Mouse (Mus musculus): ENCODE data around the gene Gjc2. TPM values are rescaled to one million over a fixed set of nuclear protein-coding genes. Genes with fewer than 3 reads are reported as not detected.

The Gjc2 gene
- total and polyA plus RNA-seq, 3 experiments: not detected

GRCm38 (mm10) chr11:59165616-59166241 is 17.3 kb downstream of the Gjc2 start:
- TF ChIP-seq GATA2 (IDR thresholded peaks at IDR 0.05; ENCODE audit: borderline replicate concordance, low read depth, low read length): no peak
- no peak for TF ChIP-seq TAL1 (conservative IDR thresholded peaks at IDR 0.05; ENCODE audit: low read depth, low read length)
- TF ChIP-seq POLR2AphosphoS5 (IDR thresholded peaks at IDR 0.05; ENCODE audit: insufficient replicate concordance, low read depth, low read length): no peak
- no peak for TF ChIP-seq CTCF (IDR thresholded peaks at IDR 0.05; ENCODE audit: low read depth, low read length)
- no peak for TF ChIP-seq GATA1 (IDR thresholded peaks at IDR 0.05; ENCODE audit: borderline replicate concordance, low read length)
- Histone ChIP-seq H3K4me3 (ENCODE audit: low read depth, low read length) (no peak overlapping the region), H3K9me3 (replicated peaks) (no peaks in the 10 kb centered on the region), H3K36me3 (replicated peaks) (peaks cover 15% of the 10 kb centered on the region), H3K4me1 (ENCODE audit: insufficient read depth, low read depth, low read length) (peaks cover 66% of the 10 kb centered on the region), H3K27me3 (ENCODE audit: insufficient read depth, low read length) (no peaks in the 10 kb centered on the region)
- ATAC-seq (ENCODE audit: extremely low read depth, insufficient number of reproducible peaks, low FRiP score, poor library complexity, severe bottlenecking): no peak
- no peak for DNase-seq (ENCODE audit: low spot score)

GRCm38 (mm10) chr11:59164384-59164783 is 18.6 kb downstream of the Gjc2 start:
- Histone ChIP-seq H3K27me3 (ENCODE audit: insufficient read depth, low read length) (no peaks in the 10 kb centered on the region), H3K4me3 (ENCODE audit: low read depth, low read length) (peak overlapping the region; percentile 84; the same call in 1 of the 2 replicates), H3K9me3 (replicated peaks) (no peaks in the 10 kb centered on the region), H3K4me1 (ENCODE audit: insufficient read depth, low read depth, low read length) (peaks cover 69% of the 10 kb centered on the region), H3K36me3 (replicated peaks) (peaks cover 29% of the 10 kb centered on the region)
- ATAC-seq (ENCODE audit: extremely low read depth, insufficient number of reproducible peaks, low FRiP score, poor library complexity, severe bottlenecking) (peak; percentile 52), DNase-seq (ENCODE audit: low spot score) (peak; percentile 47)
- TF ChIP-seq TAL1 (conservative IDR thresholded peaks at IDR 0.05; ENCODE audit: low read depth, low read length) (peak; percentile 73), CTCF (IDR thresholded peaks at IDR 0.05; ENCODE audit: low read depth, low read length) (no peak)

DNA sequence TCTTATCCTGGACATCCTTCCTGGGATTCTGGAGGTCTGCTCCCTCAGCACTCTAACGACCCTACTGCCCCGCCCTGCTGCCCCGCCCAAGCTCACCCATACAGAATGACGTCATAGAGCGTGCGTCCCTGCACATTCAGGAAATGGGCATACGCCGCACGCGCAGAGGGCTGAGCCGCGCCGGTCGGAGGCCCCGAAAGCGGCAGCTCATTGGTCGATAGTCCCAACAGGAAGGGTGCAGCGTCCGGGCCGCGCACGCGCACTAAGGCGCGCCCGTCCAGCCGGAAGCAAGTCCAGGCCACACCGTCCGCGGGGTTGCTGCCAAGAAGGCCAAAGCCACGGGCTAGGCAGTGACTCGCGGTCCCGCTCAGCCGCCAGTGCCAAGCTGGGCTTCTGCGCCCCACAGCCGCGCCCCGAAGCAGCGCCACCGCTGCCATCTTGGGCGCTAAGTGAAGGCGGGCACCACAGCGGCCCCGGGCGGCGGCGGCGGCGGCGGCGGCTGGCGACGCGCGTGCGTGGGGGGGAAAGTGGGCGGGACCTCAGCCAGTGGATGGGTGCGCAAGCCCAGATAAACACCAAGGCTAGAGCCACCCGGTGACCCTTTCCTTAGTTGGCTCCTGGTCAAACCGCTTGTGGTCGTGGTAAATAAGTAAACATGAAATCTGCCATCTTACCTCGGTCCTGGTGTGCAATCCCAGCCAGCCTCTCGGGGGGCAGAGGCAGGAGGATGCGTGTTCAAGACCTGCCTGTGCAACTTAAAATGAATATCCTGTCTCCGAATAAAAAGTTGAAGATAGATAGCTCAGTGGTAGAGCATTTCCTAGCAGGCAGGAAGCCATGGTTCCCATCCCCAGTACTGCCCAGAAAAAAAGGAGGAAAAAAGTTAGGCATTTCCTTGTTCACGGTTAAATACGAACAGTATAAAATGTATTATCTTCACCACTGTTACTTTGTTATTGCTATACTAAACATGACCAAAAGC is 19.5 kb downstream of the Gjc2 start, which contains the start of gene Iba57:
Iba57 (minus strand) TSS at position 485 of the 982 bp plus-strand sequence.
- TF ChIP-seq CTCF (IDR thresholded peaks at IDR 0.05; ENCODE audit: low read depth, low read length): no peak
- no peak for TF ChIP-seq GATA1 (IDR thresholded peaks at IDR 0.05; ENCODE audit: borderline replicate concordance, low read length)
- no peak for TF ChIP-seq POLR2AphosphoS5 (IDR thresholded peaks at IDR 0.05; ENCODE audit: insufficient replicate concordance, low read depth, low read length)
- no peak; the same call in 1 of the 2 replicates for TF ChIP-seq TAL1 (conservative IDR thresholded peaks at IDR 0.05; ENCODE audit: low read depth, low read length)
- no peak for TF ChIP-seq GATA2 (IDR thresholded peaks at IDR 0.05; ENCODE audit: borderline replicate concordance, low read depth, low read length)
- Histone ChIP-seq H3K4me1 (ENCODE audit: insufficient read depth, low read depth, low read length) (peaks cover 65% of the 10 kb centered on the region), H3K4me3 (ENCODE audit: low read depth, low read length) (peak within 1 kb of the TSS; percentile 84), H3K36me3 (replicated peaks) (peaks cover 37% of the 10 kb centered on the region), H3K27me3 (ENCODE audit: insufficient read depth, low read length) (no peaks in the 10 kb centered on the region), H3K9me3 (replicated peaks) (no peaks in the 10 kb centered on the region)
- ATAC-seq (ENCODE audit: extremely low read depth, insufficient number of reproducible peaks, low FRiP score, poor library complexity, severe bottlenecking): peak; percentile 85
- peak; percentile 98 for DNase-seq (ENCODE audit: low spot score)

GRCm38 (mm10) chr11:59162443-59163254 is 20.4 kb downstream of the Gjc2 start:
- no peak for ATAC-seq (ENCODE audit: extremely low read depth, insufficient number of reproducible peaks, low FRiP score, poor library complexity, severe bottlenecking)
- TF ChIP-seq CTCF (IDR thresholded peaks at IDR 0.05; ENCODE audit: low read depth, low read length) (no peak), TAL1 (conservative IDR thresholded peaks at IDR 0.05; ENCODE audit: low read depth, low read length) (no peak), GATA2 (IDR thresholded peaks at IDR 0.05; ENCODE audit: borderline replicate concordance, low read depth, low read length) (no peak), GATA1 (IDR thresholded peaks at IDR 0.05; ENCODE audit: borderline replicate concordance, low read length) (no peak), POLR2AphosphoS5 (IDR thresholded peaks at IDR 0.05; ENCODE audit: insufficient replicate concordance, low read depth, low read length) (no peak)
- DNase-seq (ENCODE audit: low spot score): no peak
- Histone ChIP-seq H3K4me1 (ENCODE audit: insufficient read depth, low read depth, low read length) (peaks cover 58% of the 10 kb centered on the region), H3K9me3 (replicated peaks) (no peaks in the 10 kb centered on the region), H3K36me3 (replicated peaks) (peaks cover 46% of the 10 kb centered on the region), H3K27me3 (ENCODE audit: insufficient read depth, low read length) (no peaks in the 10 kb centered on the region), H3K4me3 (ENCODE audit: low read depth, low read length) (peak overlapping the region; percentile 84)

DNA sequence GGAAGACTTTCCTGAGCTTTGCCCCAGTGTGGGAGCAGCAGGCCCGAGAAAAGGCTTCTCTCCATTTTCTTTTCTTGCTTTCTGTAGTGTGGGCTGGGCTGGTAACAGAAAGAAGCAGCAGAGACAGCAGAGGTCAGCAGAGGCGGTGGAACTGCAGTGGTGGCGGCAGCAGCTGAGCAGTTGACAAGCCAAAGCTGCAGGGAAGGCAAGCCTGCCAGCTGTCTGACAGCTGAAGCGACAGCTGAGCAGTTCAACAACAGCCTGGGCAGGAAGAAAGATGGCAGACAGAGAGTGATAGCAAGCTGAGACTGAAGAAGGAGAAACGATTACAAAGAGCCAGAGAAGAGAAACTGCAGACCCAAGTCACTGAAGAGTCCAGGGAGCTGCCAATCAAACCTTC is 21.6 kb downstream of the Gjc2 start:
- DNase-seq (ENCODE audit: low spot score) (no peak), ATAC-seq (ENCODE audit: extremely low read depth, insufficient number of reproducible peaks, low FRiP score, poor library complexity, severe bottlenecking) (no peak)
- H3K36me3 ChIP-seq (replicated peaks): peaks cover 59% of the 10 kb centered on the region
- H3K9me3 ChIP-seq (replicated peaks): no peaks in the 10 kb centered on the region
- H3K27me3 ChIP-seq (ENCODE audit: insufficient read depth, low read length): no peaks in the 10 kb centered on the region
- peaks cover 51% of the 10 kb centered on the region for H3K4me1 ChIP-seq (ENCODE audit: insufficient read depth, low read depth, low read length)
- no peak overlapping the region for H3K4me3 ChIP-seq (ENCODE audit: low read depth, low read length)
- TF ChIP-seq CTCF (IDR thresholded peaks at IDR 0.05; ENCODE audit: low read depth, low read length): no peak
- TF ChIP-seq POLR2AphosphoS5 (IDR thresholded peaks at IDR 0.05; ENCODE audit: insufficient replicate concordance, low read depth, low read length): no peak
- no peak for TF ChIP-seq GATA2 (IDR thresholded peaks at IDR 0.05; ENCODE audit: borderline replicate concordance, low read depth, low read length)
- no peak for TF ChIP-seq TAL1 (conservative IDR thresholded peaks at IDR 0.05; ENCODE audit: low read depth, low read length)
- TF ChIP-seq GATA1 (IDR thresholded peaks at IDR 0.05; ENCODE audit: borderline replicate concordance, low read length): no peak

All from G1E (cell line).